Mouse (Mus musculus): Measurements from ENCODE around the gene Klk9. TPM values are rescaled to one million over a fixed set of nuclear protein-coding genes. Genes with fewer than 3 reads are reported as not detected.

Klk9 gene
- polyA plus RNA-seq, 1 experiment from 2014 or later = not detected

DNA sequence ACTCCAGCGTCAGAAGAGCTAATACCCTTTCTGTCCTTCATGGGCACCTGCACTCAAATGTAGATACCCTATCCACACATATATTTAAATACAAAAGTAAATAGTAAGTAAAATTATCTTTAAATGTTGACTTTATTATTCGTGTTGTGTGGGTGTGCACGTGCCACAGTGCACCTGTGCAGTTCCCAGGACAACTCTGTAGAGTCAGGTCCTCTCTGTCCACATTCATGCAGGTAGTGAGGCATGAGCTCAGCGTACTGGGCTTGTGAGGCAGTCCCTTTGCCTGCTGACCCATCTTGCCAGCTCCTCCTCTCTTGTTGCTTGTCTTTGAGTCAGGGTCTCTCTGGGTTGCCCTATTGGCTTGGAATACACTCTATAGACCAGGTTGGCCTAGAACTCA lies 36.0 kb downstream of the Klk9 start:
- H3K9me3 ChIP-seq (ENCODE audit: low read length) = no peaks in the 10 kb centered on the region
- ATAC-seq (no peak), DNase-seq (no peak)
- no peaks in the 10 kb centered on the region for H3K27me3 ChIP-seq (ENCODE audit: insufficient read depth, low read length)
- no peaks in the 10 kb centered on the region for H3K36me3 ChIP-seq (replicated peaks; ENCODE audit: insufficient read depth, low read length)
- no peak overlapping the region for H3K27ac ChIP-seq (ENCODE audit: low read depth)
- no peak overlapping the region for H3K4me2 ChIP-seq (ENCODE audit: low read depth, low read length)
- H3K4me1 ChIP-seq (ENCODE audit: insufficient read depth) = no peaks in the 10 kb centered on the region
- WGBS (ENCODE audit: insufficient replicate concordance) = 71% methylated on average over 4 of the region's 4 CpGs
- TF ChIP-seq CTCF (IDR thresholded peaks at IDR 0.05; ENCODE audit: low read depth) (no peak), EP300 (IDR thresholded peaks at IDR 0.05; ENCODE audit: low read depth) (no peak)
- H3K9ac ChIP-seq (replicated peaks) = no peak overlapping the region
- H3K4me3 ChIP-seq (ENCODE audit: low read depth, low read length) = no peak overlapping the region

DNA sequence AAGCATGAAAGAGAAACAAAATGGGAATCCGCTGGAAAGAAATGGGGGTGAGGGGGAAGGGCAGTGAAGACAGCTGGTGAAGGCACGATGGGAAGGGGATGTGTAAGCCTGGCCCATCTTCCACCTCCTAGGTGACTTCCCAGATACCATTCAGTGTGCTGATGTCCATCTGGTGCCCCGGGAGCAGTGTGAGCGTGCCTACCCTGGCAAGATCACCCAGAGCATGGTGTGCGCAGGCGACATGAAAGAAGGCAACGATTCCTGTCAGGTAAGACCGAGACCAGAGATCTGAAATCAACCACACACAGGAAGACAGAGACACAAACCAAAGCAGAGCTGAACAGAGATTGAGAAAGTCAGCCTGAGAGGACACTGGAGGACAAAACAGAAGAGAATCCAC lies 37.3 kb downstream of the Klk9 start:
- Histone ChIP-seq H3K9me3 (ENCODE audit: low read length) (no peaks in the 10 kb centered on the region), H3K4me3 (ENCODE audit: low read depth, low read length) (no peak overlapping the region), H3K36me3 (replicated peaks; ENCODE audit: insufficient read depth, low read length) (no peaks in the 10 kb centered on the region), H3K27ac (ENCODE audit: low read depth) (no peak overlapping the region), H3K4me2 (ENCODE audit: low read depth, low read length) (no peak overlapping the region), H3K4me1 (ENCODE audit: insufficient read depth) (no peaks in the 10 kb centered on the region), H3K27me3 (ENCODE audit: insufficient read depth, low read length) (no peaks in the 10 kb centered on the region), H3K9ac (replicated peaks) (no peak overlapping the region)
- DNase-seq (no peak), ATAC-seq (no peak)
- no peak for TF ChIP-seq EP300 (IDR thresholded peaks at IDR 0.05; ENCODE audit: low read depth)
- TF ChIP-seq CTCF (IDR thresholded peaks at IDR 0.05; ENCODE audit: low read depth) = no peak
- 71% methylated on average over 8 of the region's 8 CpGs for WGBS (ENCODE audit: insufficient replicate concordance)

DNA sequence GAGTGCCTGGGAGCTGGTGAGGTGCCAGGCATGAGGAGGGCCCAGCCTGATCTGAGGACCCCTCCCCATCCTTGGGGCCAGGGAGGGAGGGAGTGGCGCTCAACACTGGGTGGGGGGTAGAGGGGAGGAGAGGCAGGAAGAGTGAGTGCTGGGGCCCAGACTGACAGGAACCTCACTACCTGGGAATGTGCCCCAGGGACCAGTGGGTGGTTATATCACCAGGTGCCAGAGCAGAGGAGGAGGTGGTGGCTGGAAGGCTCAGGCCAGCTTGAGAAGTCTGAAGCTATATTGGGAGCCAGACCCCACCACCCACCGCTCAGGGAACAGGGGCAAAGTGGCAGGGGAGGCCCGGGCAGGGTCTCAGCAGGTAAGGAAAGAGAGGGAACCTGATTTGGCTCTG lies 50.0 kb downstream of the Klk9 start, which contains the start of gene Klk5:
Gene Klk5 (plus strand): TSS at position 271 of the 400 bp plus-strand sequence.
- no peak for DNase-seq
- 47% methylated on average over 3 of the region's 3 CpGs for WGBS (ENCODE audit: insufficient replicate concordance)
- Histone ChIP-seq H3K36me3 (replicated peaks; ENCODE audit: insufficient read depth, low read length) (no peaks in the 10 kb centered on the region), H3K9ac (replicated peaks) (no peak within 1 kb of the TSS), H3K4me3 (ENCODE audit: low read depth, low read length) (no peak within 1 kb of the TSS), H3K4me2 (ENCODE audit: low read depth, low read length) (no peak within 1 kb of the TSS), H3K9me3 (ENCODE audit: low read length) (no peaks in the 10 kb centered on the region), H3K27ac (ENCODE audit: low read depth) (no peak within 1 kb of the TSS), H3K4me1 (ENCODE audit: insufficient read depth) (no peaks in the 10 kb centered on the region), H3K27me3 (ENCODE audit: insufficient read depth, low read length) (no peaks in the 10 kb centered on the region)
- ATAC-seq = no peak
- TF ChIP-seq EP300 (IDR thresholded peaks at IDR 0.05; ENCODE audit: low read depth) (no peak), CTCF (IDR thresholded peaks at IDR 0.05; ENCODE audit: low read depth) (no peak)

DNA sequence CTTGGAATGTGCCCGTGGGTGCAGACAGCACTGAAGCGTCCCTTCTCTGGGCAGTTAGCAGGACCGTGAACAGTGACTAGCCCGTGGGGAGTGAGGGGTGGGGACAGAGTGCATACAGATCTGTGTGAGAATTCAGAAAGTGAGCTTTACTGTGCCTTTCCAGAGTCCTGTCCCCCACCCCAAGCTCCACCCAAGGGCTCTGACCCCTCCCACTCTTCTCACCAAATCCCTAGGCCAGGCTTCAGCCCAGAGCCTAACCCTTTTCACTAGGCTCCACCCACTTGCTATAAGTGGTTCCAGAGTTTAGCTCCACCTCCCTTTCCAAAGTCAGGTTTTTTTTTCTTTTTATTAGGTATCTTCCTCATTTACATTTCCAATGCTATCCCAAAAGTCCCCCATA lies 52.1 kb downstream of the Klk9 start:
- no peak for DNase-seq
- no peaks in the 10 kb centered on the region for H3K9me3 ChIP-seq (ENCODE audit: low read length)
- 78% methylated on average over 4 of the region's 4 CpGs for WGBS (ENCODE audit: insufficient replicate concordance)
- no peak overlapping the region for H3K27ac ChIP-seq (ENCODE audit: low read depth)
- no peak overlapping the region for H3K9ac ChIP-seq (replicated peaks)
- no peaks in the 10 kb centered on the region for H3K4me1 ChIP-seq (ENCODE audit: insufficient read depth)
- H3K4me3 ChIP-seq (ENCODE audit: low read depth, low read length) = no peak overlapping the region
- H3K4me2 ChIP-seq (ENCODE audit: low read depth, low read length) = no peak overlapping the region
- H3K36me3 ChIP-seq (replicated peaks; ENCODE audit: insufficient read depth, low read length) = no peaks in the 10 kb centered on the region
- TF ChIP-seq EP300 (IDR thresholded peaks at IDR 0.05; ENCODE audit: low read depth) = no peak
- no peak for TF ChIP-seq CTCF (IDR thresholded peaks at IDR 0.05; ENCODE audit: low read depth)
- H3K27me3 ChIP-seq (ENCODE audit: insufficient read depth, low read length) = no peaks in the 10 kb centered on the region
- no peak for ATAC-seq

Other genes with a start within 250 kb of the Klk9 start
- 3.9 and 5.1 TPM in 2 replicates for gene Cd33, start 247.5 kb upstream of the Klk9 start, polyA plus RNA-seq (2015; fragmentation: Nextera tagmentation; extraction: Ambion mirVana)
- gene Zfp658, start 229.6 kb upstream of the Klk9 start, polyA plus RNA-seq (2015; fragmentation: Nextera tagmentation; extraction: Ambion mirVana) = 0.14 and 0.26 TPM in 2 replicates
- 1.3 TPM in 2 replicates for gene Zfp719, start 212.3 kb upstream of the Klk9 start, polyA plus RNA-seq (2015; fragmentation: Nextera tagmentation; extraction: Ambion mirVana)
- not detected in 2 replicates for gene Zfp819, start 184.7 kb upstream of the Klk9 start, polyA plus RNA-seq (2015; fragmentation: Nextera tagmentation; extraction: Ambion mirVana)
- 0.14 TPM in 1 of 2 replicates, not detected in the other for gene Ceacam18, start 157.2 kb upstream of the Klk9 start, polyA plus RNA-seq (2015; fragmentation: Nextera tagmentation; extraction: Ambion mirVana)
- gene Siglece, start 131.7 kb upstream of the Klk9 start, polyA plus RNA-seq (2015; fragmentation: Nextera tagmentation; extraction: Ambion mirVana) = 5.1 and 5.8 TPM in 2 replicates
- gene Ctu1, start 119.9 kb upstream of the Klk9 start, polyA plus RNA-seq (2015; fragmentation: Nextera tagmentation; extraction: Ambion mirVana) = 3.2 and 4.5 TPM in 2 replicates
- gene Klk14, start 101.5 kb upstream of the Klk9 start, polyA plus RNA-seq (2015; fragmentation: Nextera tagmentation; extraction: Ambion mirVana) = not detected in 2 replicates
- gene Klk13, start 79.3 kb upstream of the Klk9 start, polyA plus RNA-seq (2015; fragmentation: Nextera tagmentation; extraction: Ambion mirVana) = not detected in 2 replicates
- not detected in 2 replicates for gene Klk12, start 23.0 kb upstream of the Klk9 start, polyA plus RNA-seq (2015; fragmentation: Nextera tagmentation; extraction: Ambion mirVana)
- gene Klk11, start 17.3 kb upstream of the Klk9 start, polyA plus RNA-seq (2015; fragmentation: Nextera tagmentation; extraction: Ambion mirVana) = not detected in 2 replicates
- not detected in 2 replicates for gene Klk10, start 10.9 kb upstream of the Klk9 start, polyA plus RNA-seq (2015; fragmentation: Nextera tagmentation; extraction: Ambion mirVana)
- gene Klk8, start 5.7 kb downstream of the Klk9 start, polyA plus RNA-seq (2015; fragmentation: Nextera tagmentation; extraction: Ambion mirVana) = 2.2 and 3.2 TPM in 2 replicates
- not detected in 2 replicates for gene Klk7, start 19.4 kb downstream of the Klk9 start, polyA plus RNA-seq (2015; fragmentation: Nextera tagmentation; extraction: Ambion mirVana)
- gene Klk6, start 32.6 kb downstream of the Klk9 start, polyA plus RNA-seq (2015; fragmentation: Nextera tagmentation; extraction: Ambion mirVana) = not detected in 2 replicates
- not detected in 2 replicates for gene Klk5, start 50.1 kb downstream of the Klk9 start, polyA plus RNA-seq (2015; fragmentation: Nextera tagmentation; extraction: Ambion mirVana)
- not detected in 2 replicates for gene Klk4, start 89.3 kb downstream of the Klk9 start, polyA plus RNA-seq (2015; fragmentation: Nextera tagmentation; extraction: Ambion mirVana)
- gene Klk15, start 141.8 kb downstream of the Klk9 start, polyA plus RNA-seq (2015; fragmentation: Nextera tagmentation; extraction: Ambion mirVana) = not detected in 2 replicates
- gene Klk1b8, start 158.8 kb downstream of the Klk9 start, polyA plus RNA-seq (2015; fragmentation: Nextera tagmentation; extraction: Ambion mirVana) = not detected in 2 replicates
- not detected in 2 replicates for gene Klk1b1, start 174.9 kb downstream of the Klk9 start, polyA plus RNA-seq (2015; fragmentation: Nextera tagmentation; extraction: Ambion mirVana)
- gene Klk1b9, start 184.2 kb downstream of the Klk9 start, polyA plus RNA-seq (2015; fragmentation: Nextera tagmentation; extraction: Ambion mirVana) = not detected in 2 replicates
- gene Klk1b11, start 204.0 kb downstream of the Klk9 start, polyA plus RNA-seq (2015; fragmentation: Nextera tagmentation; extraction: Ambion mirVana) = not detected in 2 replicates
- not detected in 2 replicates for gene Klk1b26, start 220.3 kb downstream of the Klk9 start, polyA plus RNA-seq (2015; fragmentation: Nextera tagmentation; extraction: Ambion mirVana)